Mouse (Mus musculus) heart, embryonic 10.5 days (tissue): ENCODE data around the gene Slc6a4. TPM values are rescaled to one million over a fixed set of nuclear protein-coding genes. Genes with fewer than 3 reads are reported as not detected.

Source experiments
- DNase-seq: peaks from one replicate; pipeline ENCODE4 v3.0.0-alpha.2; 2017; ENCODE audit warnings: low spot score
- H3K27ac ChIP-seq: fragments of 300-500 bp; sonication (generic); 2 replicates; pipeline ENCODE4 v1.5.1; 2016; ENCODE audit warnings: mild to moderate bottlenecking
- H3K27me3 ChIP-seq: fragments of 300-500 bp; sonication (generic); 2 replicates; pipeline ENCODE4 v1.6.1; 2016; ENCODE audit warnings: mild to moderate bottlenecking; ENCODE audit not compliant: poor library complexity, insufficient read depth, severe bottlenecking
- H3K36me3 ChIP-seq: fragments of 300-500 bp; sonication (generic); 2 replicates; pipeline ENCODE4 v1.6.1; 2016; ENCODE audit warnings: mild to moderate bottlenecking, moderate library complexity
- H3K4me1 ChIP-seq: fragments of 300-500 bp; sonication (generic); 2 replicates; pipeline ENCODE4 v1.6.1; 2016; ENCODE audit warnings: mild to moderate bottlenecking
- H3K4me3 ChIP-seq: fragments of 300-500 bp; sonication (generic); 2 replicates; pipeline ENCODE4 v1.5.1; 2016; ENCODE audit warnings: mild to moderate bottlenecking, moderate library complexity
- H3K9me3 ChIP-seq: fragments of 300-500 bp; sonication (generic); 2 replicates; pipeline ENCODE4 v1.6.1; 2016; ENCODE audit warnings: mild to moderate bottlenecking, moderate library complexity
- WGBS: fragments of 180-500 bp; shearing (Covaris S2); methylation state at CpG from one replicate; pipeline ENCODE4 v1.1.7; 2016; 5-methylcytosine and 5-hydroxymethylcytosine counted together
- polyA plus RNA-seq: library from polyadenylated mRNA; unstranded; fragments of >200 nt; fragmentation: Nextera tagmentation; extraction: Ambion mirVana; gene quantifications from 2 replicates; pipeline ENCODE4 v1.2.1, GENCODE M21; 2016

Slc6a4 gene
- polyA plus RNA-seq, 1 experiment from 2014 or later, result 2.3 TPM

DNA sequence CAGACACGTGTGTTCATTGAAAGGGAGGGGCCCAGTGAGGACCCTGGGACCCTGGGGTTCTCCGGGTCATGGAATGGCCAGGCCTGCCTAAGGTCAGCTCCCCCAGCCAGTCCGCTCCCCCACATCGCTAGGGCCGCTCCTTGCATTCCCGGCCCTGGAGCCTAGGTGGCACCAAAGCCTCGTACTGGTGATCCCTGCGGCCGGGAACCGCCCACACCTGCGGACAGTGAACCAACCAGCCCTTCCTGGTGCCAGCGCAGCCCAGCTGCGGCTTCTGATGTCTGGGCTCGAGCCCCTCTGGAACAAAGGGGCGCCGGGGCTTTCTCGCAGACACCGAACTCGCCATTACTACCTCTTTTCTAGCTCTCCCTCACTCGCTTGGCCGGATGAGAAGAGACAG is 1.1 kb upstream of the Slc6a4 start:
- peaks cover 76% of the 10 kb centered on the region for H3K27me3 ChIP-seq
- no peaks in the 10 kb centered on the region for H3K9me3 ChIP-seq
- no peaks in the 10 kb centered on the region for H3K36me3 ChIP-seq
- peak overlapping the region; percentile 64 for H3K4me3 ChIP-seq
- DNase-seq, result peak; percentile 91
- H3K27ac ChIP-seq, result 0 out of 2 replicates have a peak overlapping the region, but pooled peaks have one; percentile 9
- under 1% methylated on average over 21 of the region's 21 CpGs for WGBS
- H3K4me1 ChIP-seq, result peaks cover 24% of the 10 kb centered on the region

DNA sequence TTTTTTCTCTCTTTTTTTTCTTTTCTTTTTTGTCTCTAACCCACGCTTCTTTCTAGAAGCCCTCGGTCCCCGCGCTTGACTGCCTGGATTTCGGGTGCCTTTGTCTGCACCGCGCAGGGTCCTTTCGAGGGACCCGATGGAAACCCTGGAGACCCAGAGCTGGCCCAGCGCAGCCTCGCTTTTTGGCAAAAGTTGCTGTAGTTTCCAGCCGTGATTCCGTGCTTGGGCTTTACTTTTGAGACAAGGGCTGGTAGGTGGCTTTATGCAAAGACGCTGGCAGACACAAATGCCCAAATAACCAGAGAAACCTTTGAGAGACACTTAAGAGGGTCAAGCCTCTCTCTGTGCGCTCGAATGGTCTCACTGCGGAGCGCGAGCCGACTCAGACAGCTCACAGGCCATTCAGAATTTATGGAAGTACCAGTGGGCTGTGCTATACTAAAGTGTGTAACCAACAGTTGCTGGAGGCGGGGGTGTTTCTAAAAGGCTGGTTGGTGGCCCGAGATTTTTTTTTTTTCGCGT is 363 bp downstream of the Slc6a4 start:
- Histone ChIP-seq H3K27me3 (peaks cover 82% of the 10 kb centered on the region), H3K4me3 (peak overlapping the region; percentile 64), H3K9me3 (no peaks in the 10 kb centered on the region), H3K4me1 (peaks cover 24% of the 10 kb centered on the region), H3K36me3 (no peaks in the 10 kb centered on the region), H3K27ac (no peak overlapping the region; the same call in 1 of the 2 replicates)
- no peak for DNase-seq
- 13% methylated on average over 24 of the region's 24 CpGs for WGBS

DNA sequence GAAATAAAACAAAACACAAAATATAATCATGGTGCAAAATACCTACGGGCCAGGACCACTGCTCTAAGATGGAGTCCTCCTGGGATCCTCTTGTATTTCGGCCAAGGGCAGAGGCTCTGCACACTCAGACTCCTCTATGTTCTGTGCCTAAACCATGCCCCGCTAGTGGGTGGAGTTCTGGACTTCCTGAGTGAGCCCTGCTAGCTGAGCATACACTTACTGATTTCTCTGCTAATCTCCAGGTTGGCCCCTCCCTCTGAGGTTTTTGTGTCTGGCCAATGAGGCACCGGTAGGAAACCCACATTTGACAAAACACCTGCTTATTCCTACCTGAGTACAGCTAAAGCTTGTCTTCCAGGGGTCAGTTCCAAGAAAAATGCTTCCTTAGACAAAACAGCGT is 2.3 kb downstream of the Slc6a4 start:
- Histone ChIP-seq H3K36me3 (no peaks in the 10 kb centered on the region), H3K4me3 (no peak overlapping the region), H3K4me1 (peaks cover 24% of the 10 kb centered on the region), H3K9me3 (no peaks in the 10 kb centered on the region), H3K27ac (no peak overlapping the region), H3K27me3 (peaks cover 74% of the 10 kb centered on the region)
- no peak for DNase-seq
- WGBS, result 58% methylated on average over 5 of the region's 5 CpGs

DNA sequence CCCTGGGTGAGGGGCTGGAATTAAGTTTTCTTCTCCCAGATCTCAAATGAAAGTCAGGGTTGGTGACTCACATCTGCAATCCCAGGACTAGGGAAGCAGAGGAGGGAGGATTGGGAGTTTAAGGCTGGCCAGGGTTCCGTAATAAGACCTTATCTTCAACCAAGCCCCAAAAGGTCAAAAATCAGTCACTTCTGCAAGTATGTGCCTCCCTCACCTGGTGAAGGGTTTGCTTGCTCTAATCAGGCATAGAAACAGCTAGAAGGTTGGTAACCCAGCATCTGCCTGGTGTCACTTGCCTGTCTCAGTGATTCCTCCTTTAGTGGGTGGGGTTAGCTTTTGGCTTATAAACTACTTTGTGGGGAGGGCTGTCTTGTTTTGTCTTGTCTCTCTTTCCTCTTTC is 4.0 kb downstream of the Slc6a4 start:
- H3K9me3 ChIP-seq, result no peaks in the 10 kb centered on the region
- peaks cover 58% of the 10 kb centered on the region for H3K27me3 ChIP-seq
- H3K27ac ChIP-seq, result no peak overlapping the region
- DNase-seq, result no peak
- no peaks in the 10 kb centered on the region for H3K36me3 ChIP-seq
- WGBS, result 68% methylated on average over 1 of the region's 1 CpGs
- H3K4me3 ChIP-seq, result no peak overlapping the region
- H3K4me1 ChIP-seq, result peaks cover 23% of the 10 kb centered on the region

DNA sequence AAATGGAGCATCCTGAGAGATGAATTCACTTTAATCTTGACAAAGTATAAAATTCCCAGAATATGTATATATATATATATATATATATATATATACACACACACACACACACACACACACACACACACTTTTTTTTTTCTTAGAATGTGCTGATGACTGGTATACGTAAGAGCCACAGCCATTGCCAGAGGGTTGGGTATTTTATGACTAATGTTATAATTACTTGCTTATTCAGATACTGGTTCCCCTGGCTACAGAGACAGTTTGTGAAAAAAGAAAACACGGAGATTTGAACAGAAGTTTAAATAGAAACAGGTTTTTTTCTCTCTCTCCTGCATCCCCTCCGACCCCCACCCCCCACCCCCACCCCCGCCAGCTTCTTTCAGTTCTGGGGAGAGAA is 7.5 kb downstream of the Slc6a4 start:
- Histone ChIP-seq H3K27ac (no peak overlapping the region), H3K4me3 (no peak overlapping the region), H3K9me3 (no peaks in the 10 kb centered on the region), H3K36me3 (no peaks in the 10 kb centered on the region), H3K27me3 (peaks cover 26% of the 10 kb centered on the region), H3K4me1 (peaks cover 31% of the 10 kb centered on the region)
- WGBS, result 70% methylated on average over 4 of the region's 4 CpGs
- no peak for DNase-seq

DNA sequence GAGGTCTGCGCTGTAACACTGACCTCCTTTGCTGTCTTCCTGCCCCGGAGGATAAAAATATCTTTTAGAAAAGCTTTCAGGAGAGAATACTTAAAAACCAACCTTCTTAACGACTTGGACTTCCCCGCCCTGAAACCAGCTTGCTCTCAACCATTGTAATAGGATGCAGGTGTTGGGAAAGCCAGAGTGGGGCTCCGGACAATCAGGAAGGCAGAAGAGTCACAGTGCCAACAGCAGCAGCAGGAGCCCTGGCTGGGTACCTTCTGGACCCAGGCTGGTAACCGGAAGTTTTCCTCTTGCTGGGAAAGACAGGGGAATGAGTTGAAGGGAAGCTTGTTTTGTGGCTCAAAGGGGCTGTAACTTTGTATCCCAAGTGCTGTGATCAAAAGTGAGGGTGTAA is 8.2 kb downstream of the Slc6a4 start:
- Histone ChIP-seq H3K4me1 (peaks cover 31% of the 10 kb centered on the region), H3K36me3 (no peaks in the 10 kb centered on the region), H3K27ac (no peak overlapping the region), H3K9me3 (no peaks in the 10 kb centered on the region), H3K4me3 (no peak overlapping the region), H3K27me3 (peaks cover 18% of the 10 kb centered on the region; the same call in 1 of the 2 replicates)
- WGBS, result 43% methylated on average over 6 of the region's 6 CpGs
- no peak for DNase-seq

DNA sequence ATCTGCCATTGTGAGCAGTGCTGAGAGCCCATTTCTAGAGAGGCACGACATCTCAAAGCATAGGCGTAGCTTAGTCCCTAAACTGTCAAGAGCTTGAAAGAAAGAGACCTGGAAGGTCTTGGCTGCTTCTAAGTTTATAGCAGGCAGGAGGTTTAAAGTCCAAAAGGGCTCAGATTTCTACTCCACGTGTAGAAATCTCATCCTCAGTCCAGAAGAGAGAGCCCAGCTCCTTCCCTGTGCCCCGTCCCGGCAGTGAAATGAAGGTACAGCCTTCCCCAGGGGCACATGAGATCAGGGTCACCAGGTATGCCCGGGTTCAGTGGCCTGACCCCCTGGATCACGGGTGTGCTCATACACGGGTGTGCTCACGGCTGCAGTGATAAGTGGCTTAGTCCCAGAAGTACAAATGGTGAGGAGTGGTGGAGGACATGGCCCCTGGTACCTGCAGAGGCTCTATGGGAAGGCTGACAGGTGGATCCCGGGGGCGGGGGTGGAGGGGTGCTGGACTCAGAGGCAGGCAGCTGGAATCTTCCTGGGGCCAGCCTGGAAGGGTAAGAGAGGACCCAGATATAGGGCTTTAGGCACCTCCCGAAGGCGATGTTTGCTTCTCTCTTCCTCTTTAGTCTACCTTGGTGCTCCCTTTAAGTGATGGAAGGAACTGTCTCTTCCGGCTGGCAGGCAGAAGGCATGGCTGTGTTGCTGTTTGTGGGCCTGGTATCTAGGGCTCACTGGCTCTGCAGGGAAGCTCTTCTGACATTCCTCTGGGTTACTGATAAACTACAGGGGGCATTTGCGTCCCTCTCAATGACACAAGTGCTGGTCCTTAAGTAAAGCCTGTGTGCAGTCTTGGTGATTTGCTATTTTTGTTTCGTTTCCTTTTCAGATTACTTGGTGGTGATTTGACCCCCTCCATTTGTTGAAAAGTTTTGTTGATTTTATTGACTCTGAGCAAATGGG is 10.9 kb downstream of the Slc6a4 start:
- Histone ChIP-seq H3K9me3 (no peaks in the 10 kb centered on the region), H3K4me1 (peaks cover 31% of the 10 kb centered on the region), H3K27me3 (peaks cover 6% of the 10 kb centered on the region; the same call in 1 of the 2 replicates), H3K4me3 (no peak overlapping the region), H3K36me3 (no peaks in the 10 kb centered on the region), H3K27ac (0 out of 2 replicates have a peak overlapping the region, but pooled peaks have one; percentile 59)
- WGBS, result 46% methylated on average over 16 of the region's 16 CpGs
- no peak for DNase-seq

DNA sequence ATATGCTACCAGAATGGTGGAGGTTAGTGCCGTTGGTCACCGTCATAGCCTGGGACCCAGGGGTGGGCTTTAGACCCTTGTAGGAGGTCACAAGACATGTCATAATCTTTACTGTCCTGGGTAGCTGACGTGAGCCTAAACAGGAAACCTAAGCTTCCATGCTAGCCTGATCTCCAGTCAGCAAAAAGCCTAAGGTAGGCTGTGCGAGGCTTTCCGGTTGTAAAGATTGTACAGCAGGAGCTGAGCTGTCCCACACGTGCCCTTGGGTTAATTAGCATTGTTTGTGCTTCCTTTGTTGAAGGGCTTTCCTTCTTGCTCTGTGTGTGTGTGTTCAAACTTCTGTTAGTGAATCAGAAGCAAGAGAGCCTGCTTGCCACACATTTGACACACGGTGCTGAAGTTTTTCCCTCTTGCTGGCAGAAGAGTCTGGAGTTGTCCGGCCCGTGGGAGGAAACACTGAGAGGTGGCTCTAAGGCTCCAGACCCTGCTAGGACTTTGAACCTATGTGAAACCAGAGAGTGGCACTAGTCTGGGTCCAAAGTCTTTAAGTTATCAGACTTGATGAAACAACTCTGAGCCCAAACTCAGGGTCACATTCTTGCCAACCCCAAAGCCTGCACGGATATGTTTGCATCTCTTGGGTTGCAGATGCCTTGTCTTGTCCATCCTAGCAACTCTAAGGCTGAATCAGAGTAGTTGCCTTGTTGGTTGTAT is 12.5 kb downstream of the Slc6a4 start:
- no peaks in the 10 kb centered on the region for H3K9me3 ChIP-seq
- H3K36me3 ChIP-seq, result no peaks in the 10 kb centered on the region
- H3K27me3 ChIP-seq, result no peaks in the 10 kb centered on the region; the same call in 1 of the 2 replicates
- H3K4me3 ChIP-seq, result no peak overlapping the region
- DNase-seq, result no peak
- H3K4me1 ChIP-seq, result peaks cover 31% of the 10 kb centered on the region
- WGBS, result 80% methylated on average over 10 of the region's 10 CpGs
- no peak overlapping the region for H3K27ac ChIP-seq

DNA sequence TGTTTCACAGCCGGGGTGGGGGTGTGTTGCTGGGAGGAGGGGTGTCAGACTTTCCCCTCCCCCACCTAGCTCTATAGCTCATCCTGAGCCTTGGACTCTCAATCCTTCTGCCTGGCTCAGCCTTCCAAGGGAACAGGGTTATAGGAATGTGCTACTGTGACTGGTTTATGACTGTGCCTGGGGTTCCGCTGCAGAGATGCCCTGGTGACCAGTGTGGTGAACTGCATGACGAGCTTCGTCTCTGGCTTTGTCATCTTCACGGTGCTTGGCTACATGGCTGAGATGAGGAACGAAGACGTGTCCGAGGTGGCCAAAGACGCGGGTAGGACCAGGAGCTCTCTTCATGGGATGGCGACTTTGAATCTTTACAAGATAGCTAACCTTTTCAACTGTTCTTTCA is 19.6 kb downstream of the Slc6a4 start:
- H3K4me3 ChIP-seq, result no peak overlapping the region
- no peaks in the 10 kb centered on the region for H3K9me3 ChIP-seq
- no peak overlapping the region for H3K27ac ChIP-seq
- H3K27me3 ChIP-seq, result 0 out of 2 replicates have a peak, but pooled peaks cover 19% of the 10 kb centered on the region
- peaks cover 10% of the 10 kb centered on the region; the same call in 1 of the 2 replicates for H3K4me1 ChIP-seq
- DNase-seq, result no peak
- WGBS, result 72% methylated on average over 11 of the region's 11 CpGs
- no peaks in the 10 kb centered on the region for H3K36me3 ChIP-seq

DNA sequence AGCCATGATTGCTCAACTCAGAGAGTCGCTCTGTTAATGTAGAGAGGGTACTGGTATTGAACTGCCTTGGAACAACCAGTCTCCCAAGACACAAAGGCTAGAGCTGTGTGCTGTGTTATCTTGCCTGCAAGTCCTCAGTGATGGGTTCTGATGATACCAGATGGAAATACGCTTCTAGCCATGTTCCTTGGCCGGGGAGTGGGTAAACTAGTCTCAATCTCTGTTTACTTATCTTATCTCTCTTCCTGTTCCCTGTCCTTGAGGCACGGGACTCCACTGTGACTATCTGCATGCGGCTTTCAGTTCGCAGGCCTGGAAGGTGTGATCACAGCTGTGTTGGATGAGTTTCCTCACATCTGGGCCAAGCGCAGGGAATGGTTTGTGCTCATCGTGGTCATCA is 21.1 kb downstream of the Slc6a4 start:
- Histone ChIP-seq H3K36me3 (no peaks in the 10 kb centered on the region), H3K27ac (no peak overlapping the region), H3K4me3 (no peak overlapping the region), H3K9me3 (no peaks in the 10 kb centered on the region), H3K4me1 (peaks cover 10% of the 10 kb centered on the region; the same call in 1 of the 2 replicates), H3K27me3 (0 out of 2 replicates have a peak, but pooled peaks cover 19% of the 10 kb centered on the region)
- DNase-seq, result no peak
- 20% methylated on average over 8 of the region's 8 CpGs for WGBS

DNA sequence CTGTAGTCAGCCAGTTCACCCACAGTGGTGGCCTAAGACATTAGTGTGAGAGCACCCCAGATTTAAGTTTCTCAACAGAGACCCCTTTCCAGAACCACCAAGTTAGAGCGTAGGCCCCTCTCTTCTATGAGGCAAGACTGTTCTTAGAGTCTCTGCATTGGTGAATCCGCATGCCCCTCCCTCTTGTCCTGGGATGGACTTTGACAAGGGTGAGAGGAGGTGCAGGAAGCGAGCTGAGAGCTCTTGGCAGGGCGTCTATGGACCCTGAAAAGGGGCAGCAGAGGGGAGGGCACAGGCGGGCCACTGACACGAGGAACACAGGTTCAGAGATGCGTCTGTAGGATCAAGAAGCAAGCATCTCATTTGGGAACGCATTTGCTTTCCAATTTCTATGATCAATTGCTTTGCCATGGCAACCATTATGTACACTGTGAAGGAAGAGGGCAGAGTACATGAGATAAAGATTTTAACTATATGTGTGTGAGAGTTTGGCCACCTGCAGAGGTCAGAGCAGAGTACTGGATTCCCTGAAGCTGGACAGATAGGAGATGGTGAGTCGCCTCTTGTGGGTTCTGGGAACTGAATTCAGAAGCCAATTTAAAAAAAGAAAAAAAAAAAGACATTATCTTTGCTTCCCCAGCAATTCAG is 23.5 kb downstream of the Slc6a4 start:
- no peak overlapping the region for H3K27ac ChIP-seq
- 73% methylated on average over 9 of the region's 9 CpGs for WGBS

DNA sequence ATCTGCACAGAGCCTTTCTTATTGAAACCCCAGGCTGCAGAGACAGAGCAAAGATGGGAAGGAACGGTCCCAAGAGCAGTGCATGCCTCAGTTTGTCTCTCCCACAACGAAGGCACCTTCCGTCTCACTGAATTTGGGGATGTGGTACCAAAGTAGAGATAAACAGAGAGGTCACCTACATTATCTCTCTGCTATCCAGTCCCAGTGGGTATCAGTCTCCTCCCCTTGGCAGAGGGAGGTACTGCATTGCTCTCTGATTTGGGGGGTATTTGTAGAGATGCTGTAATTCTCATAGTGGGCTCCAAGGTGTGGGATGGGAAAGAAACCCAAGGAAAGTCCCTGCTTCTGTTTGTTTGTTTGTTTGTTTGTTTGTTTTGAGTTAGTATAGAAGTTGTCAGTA is 28.2 kb downstream of the Slc6a4 start:
- Histone ChIP-seq H3K9me3 (no peaks in the 10 kb centered on the region), H3K36me3 (no peaks in the 10 kb centered on the region), H3K27me3 (no peaks in the 10 kb centered on the region), H3K4me3 (no peak overlapping the region), H3K27ac (no peak overlapping the region), H3K4me1 (no peaks in the 10 kb centered on the region)
- DNase-seq, result no peak
- WGBS, result 63% methylated on average over 3 of the region's 3 CpGs

More for the DNA sequence above, 23.5 kb downstream of the Slc6a4 start:
- no peaks in the 10 kb centered on the region for H3K36me3 ChIP-seq
- peaks cover 10% of the 10 kb centered on the region; the same call in 1 of the 2 replicates for H3K4me1 ChIP-seq
- DNase-seq, result no peak
- no peak overlapping the region for H3K4me3 ChIP-seq
- H3K27me3 ChIP-seq, result 0 out of 2 replicates have a peak, but pooled peaks cover 19% of the 10 kb centered on the region
- H3K9me3 ChIP-seq, result no peaks in the 10 kb centered on the region
